Mouse (Mus musculus) ES-E14 (cell line): ENCODE measurements around the gene Stx8.

Experiments used
- HCFC1 ChIP-seq: IDR thresholded peaks from 2 replicates; pipeline ENCODE4 v1.6.1; 2012; ENCODE audit warnings: low read length, inconsistent platforms, borderline replicate concordance; ENCODE audit not compliant: insufficient read depth
- ZNF384 ChIP-seq: IDR thresholded peaks from 2 replicates; pipeline ENCODE4 v1.6.1; 2012; ENCODE audit warnings: low read depth, low read length, inconsistent platforms

DNA sequence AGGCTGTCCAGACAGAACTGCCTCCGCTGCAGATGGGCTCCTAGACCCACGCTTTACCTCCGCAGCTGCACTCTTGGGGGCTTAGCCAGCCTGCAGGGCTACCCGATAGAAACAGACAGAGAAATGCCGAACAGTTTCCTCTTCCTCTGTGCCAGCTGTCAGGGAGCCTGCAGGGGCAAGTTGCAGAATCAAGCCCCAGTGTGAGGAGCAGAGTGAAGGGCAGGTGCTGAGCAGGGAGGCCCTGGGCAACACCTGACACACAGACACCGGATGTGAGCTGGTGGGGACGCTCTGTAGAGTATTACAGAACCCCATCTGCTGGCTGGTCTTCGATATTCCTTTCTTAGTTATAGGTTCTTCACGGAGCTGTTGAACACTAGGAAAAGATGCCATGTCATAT is 160.1 kb downstream of the Stx8 start:
- TF ChIP-seq HCFC1 (no peak), ZNF384 (no peak)
